Mouse (Mus musculus): ENCODE results near the gene Eva1a.

Gene Eva1a

DNA sequence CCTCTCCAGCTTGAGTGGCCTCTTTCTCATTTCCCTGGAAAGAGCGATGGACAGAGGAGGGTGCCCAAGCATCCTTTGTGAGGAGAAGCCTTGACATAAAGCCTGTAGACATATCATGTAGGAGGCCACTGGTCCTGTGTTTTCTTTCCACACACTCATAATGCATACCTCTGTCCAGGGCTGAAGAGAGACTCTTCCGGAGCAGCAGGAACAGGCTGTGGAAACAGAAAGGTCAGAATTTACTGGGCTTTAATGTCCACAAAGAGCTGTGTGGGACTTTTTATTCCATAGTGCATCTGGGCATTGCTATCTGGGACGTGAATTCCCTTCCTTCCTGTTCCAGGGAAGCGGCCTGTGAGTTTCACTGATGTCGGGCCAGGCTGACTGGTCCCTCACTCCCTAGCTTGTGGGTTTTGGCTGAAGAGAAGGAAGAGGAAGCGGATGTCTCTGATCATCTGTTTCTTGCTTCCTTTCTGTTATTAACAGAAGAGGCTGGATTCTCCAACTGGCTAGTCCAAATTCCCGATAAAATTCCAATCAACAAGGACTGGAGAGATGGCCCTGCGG is 25.8 kb downstream of the Eva1a start:
- no peak for DNase-seq (ENCODE audit: low read depth)

DNA sequence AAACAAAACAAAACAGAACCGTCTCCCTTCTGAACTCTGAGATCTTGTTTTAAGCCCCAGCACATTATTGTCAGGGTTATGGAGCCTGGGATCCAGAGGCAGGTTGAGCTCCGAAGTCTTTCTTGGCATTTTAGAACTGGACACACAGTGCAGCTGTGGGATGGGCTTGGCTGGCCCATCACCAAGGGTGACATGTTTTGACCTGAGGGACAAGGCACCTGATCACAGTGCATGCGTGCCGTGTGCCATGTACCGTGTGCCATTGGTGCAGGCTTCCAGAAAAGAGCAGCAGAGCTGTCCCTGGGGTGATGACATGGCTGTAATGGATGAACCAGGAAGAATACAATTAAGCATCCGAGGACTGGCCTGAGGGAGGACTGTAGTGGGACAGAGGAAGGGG is 29.6 kb downstream of the Eva1a start:
- no peak for DNase-seq (ENCODE audit: low read depth)

GRCm38 (mm10) chr6:82073011-82073410 is 32.2 kb downstream of the Eva1a start:
- no peak for DNase-seq (ENCODE audit: low read depth)

- no peak for DNase-seq (ENCODE audit: low read depth)
These were observed 32.7 kb downstream of the Eva1a start for GRCm38 (mm10) chr6:82073567-82073966.

GRCm38 (mm10) chr6:82076364-82076763 is 35.5 kb downstream of the Eva1a start:
- DNase-seq (ENCODE audit: low read depth), result no peak

- no peak for DNase-seq (ENCODE audit: low read depth)
These were observed 38.0 kb downstream of the Eva1a start for GRCm38 (mm10) chr6:82078875-82079274.

DNA sequence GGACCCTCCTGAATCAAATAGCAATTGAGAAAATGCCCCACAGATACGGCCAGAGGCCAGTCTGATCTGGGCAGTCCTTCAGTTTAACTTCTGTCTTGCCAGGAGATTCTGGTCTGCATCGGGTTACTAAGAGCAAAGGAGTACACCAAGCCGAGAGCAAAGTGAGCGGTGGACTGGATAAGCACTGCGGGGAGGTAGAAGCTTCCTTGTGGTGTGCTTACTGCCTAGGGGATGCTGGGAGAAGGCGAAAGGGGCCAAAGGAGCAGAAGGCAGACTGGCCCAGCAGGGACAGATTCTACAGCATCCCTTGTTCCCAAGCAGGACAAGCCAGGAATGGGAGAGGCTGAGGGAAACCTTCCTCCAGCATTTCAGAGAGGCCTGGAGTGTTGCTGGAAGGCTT is 42.8 kb downstream of the Eva1a start:
- DNase-seq (ENCODE audit: low read depth), result no peak

DNA sequence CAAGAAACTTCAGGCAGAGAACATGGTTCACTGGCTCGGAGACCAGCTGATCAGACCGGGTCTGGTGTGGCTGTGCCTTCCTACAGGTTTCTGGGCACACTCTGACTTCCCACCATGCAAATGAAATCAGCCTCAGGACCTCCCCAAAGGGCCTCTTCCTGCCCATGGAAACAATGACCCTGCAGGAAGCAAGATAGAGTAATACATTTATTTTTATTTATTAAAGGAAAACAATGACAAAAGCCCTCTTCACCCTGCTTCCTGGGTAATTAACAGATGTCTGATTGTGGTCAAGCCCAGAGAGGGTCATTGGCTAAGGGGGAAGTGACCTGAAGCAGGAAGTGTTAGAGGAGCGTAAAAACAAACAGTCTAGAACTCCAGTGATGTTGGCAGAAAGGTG is 43.4 kb downstream of the Eva1a start:
- no peak for DNase-seq (ENCODE audit: low read depth)

DNA sequence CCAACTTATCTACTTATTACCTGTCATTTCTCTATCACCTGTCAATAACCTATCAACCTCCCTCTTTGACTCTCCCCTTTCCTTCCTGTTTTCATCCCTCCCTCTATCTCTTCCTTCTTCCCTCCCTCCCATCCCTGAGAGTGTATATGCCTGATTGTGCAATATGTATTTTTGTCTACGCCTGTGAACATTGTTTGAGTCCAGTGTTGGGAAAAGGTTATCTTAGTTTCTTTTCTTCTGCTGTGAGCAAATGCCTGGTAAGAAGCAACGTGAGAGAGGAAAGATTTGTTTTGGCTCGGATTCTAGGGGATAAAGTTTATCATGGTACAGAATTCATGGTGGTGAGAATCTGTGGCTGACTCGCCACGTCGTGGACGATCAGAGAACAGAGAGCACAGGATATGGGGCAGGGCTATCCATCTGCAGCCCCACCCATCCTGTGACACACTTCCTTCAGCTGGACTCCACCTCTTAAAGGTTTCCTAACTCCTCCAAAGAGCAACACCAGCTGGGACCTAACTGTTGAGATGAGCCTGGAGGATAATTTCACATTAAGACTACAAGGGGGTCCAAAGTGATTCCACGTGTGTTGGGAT is 44.6 kb downstream of the Eva1a start:
- DNase-seq (ENCODE audit: low read depth), result no peak

GRCm38 (mm10) chr6:82088133-82088532 is 47.3 kb downstream of the Eva1a start:
- no peak for DNase-seq (ENCODE audit: low read depth)

GRCm38 (mm10) chr6:82091773-82092172 is 50.9 kb downstream of the Eva1a start:
- no peak for DNase-seq (ENCODE audit: low read depth)

DNA sequence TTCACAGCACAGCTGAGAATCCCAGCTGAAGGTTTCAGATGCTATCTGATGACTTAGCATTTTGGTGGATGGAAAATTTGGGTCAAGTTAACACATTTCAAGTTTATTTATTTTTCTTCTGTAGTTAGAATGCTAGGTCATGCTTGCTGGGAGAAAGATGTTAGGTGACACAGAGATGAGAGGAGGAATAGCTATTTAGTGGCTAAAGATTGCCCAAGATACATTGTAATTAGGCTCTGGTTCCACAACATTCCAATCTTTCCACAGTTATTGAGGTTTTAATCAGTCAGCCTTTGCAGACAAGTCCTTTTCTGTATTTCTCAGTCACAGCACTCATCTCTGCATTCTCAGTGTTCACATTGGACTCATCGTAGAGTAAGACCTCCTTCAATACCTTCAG is 56.9 kb downstream of the Eva1a start:
- DNase-seq (ENCODE audit: low read depth), result no peak

- no peak for DNase-seq (ENCODE audit: low read depth)
These were observed 57.6 kb downstream of the Eva1a start for GRCm38 (mm10) chr6:82098456-82098855.

GRCm38 (mm10) chr6:82110473-82110872 is 69.6 kb downstream of the Eva1a start:
- no peak for DNase-seq (ENCODE audit: low read depth)

DNA sequence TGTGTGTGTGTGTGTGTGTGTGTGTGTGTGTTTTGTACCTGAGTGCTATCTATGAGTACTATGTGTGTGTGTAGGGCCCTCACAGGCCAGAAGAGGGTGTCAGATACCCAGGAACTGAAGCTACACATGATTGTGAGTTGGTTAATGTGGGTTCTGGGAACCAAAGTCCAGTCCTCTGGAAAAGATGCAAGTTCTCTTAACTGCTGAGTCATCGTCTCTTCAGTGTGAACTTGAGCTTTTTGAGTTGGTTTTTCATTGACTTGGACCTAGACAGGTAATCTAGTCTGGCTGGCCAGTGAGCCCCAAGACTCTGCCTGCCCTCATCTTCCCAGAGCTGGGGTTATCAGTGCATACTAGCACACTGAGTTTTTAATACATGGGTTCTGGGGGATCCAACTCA is 70.3 kb downstream of the Eva1a start:
- no peak for DNase-seq (ENCODE audit: low read depth)

DNA sequence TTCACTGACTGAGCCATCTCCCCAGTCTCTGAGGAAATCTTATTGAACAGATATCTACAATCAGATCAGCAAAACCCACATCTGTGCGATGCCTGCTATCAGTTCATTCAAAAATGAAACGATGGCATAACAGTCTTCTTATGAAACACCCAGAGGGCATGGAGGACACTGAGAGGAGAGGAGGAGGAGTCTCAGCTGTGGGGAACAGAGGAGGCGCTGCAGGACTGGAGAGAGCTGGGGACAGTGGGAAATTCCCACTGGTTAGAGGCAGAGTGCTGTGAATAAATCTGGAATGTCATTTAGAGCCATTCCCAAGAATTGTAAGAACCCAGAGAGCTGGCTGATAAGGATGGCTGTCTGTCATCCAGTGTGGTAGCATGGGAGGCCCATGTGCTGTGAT is 70.7 kb downstream of the Eva1a start:
- DNase-seq (ENCODE audit: low read depth), result no peak

GRCm38 (mm10) chr6:82112127-82113090 is 71.6 kb downstream of the Eva1a start:
- no peak for DNase-seq (ENCODE audit: low read depth)

DNA sequence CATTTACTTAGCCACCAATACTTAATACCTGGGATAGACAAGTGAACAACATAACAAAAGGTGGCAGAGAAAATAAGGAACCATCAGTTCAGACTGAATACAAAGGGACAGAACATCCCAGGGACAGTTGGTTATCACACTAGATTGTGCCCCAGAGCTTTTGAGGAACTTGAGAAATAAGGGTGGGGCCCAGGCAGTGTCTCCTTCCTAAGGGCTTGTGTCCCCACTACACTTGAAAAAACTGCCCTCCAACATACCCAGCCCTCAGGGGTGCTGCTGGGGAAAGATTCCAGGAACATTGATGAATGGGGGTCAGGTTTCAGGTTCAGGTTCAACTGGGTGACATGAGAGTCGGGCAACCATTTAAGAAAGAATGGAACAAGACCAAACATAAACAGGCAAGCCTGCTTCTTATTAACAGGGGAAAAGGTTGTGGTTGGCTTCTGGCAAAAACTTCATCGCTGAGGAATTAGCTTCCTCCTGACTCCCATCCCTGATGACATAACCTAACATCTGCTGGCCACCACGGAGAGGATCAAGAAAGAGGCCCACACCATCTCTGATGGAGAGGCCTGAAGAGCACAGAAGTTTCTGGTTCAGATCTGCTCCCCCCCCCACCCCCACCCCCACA is 74.6 kb downstream of the Eva1a start:
- DNase-seq (ENCODE audit: low read depth), result no peak

DNA sequence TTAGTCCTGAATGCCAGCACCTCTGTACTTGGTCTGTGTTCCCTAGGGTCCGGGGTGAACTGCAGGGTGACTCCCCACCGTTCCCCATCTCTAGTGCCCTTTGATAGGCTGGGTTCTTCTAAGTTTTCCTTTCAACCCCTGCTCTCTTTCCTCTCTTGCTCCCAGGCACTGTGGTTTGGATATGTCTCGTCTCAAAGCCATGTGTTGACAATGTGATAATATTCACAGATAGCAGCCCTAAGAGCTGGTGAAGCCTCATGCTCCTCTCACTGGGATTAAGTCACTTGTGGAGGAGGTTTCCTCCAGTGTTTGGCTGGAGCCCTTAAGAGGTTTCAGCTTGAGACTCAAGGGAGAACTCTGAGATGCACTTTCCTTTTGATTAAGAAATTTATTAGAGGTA is 75.3 kb downstream of the Eva1a start:
- DNase-seq (ENCODE audit: low read depth), result no peak

DNA sequence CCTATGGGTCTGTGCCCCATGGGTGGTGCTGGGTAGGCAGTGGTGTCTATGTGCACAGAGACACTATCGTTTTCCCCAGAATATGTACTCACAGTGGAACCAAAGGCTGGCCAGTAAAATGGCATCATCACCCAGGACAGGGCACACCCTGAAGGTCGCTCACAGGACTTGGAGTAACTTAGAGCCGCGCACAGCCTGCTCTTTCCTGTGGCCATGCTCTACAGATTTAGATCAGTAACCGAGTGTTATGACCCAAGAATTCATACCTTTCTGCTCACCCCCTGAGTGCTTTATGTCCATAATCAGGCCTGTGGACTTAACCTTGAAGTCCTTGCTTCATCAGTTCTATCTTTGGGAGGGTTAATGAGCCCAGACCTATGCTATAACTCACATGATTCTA is 77.0 kb downstream of the Eva1a start:
- DNase-seq (ENCODE audit: low read depth), result no peak

DNA sequence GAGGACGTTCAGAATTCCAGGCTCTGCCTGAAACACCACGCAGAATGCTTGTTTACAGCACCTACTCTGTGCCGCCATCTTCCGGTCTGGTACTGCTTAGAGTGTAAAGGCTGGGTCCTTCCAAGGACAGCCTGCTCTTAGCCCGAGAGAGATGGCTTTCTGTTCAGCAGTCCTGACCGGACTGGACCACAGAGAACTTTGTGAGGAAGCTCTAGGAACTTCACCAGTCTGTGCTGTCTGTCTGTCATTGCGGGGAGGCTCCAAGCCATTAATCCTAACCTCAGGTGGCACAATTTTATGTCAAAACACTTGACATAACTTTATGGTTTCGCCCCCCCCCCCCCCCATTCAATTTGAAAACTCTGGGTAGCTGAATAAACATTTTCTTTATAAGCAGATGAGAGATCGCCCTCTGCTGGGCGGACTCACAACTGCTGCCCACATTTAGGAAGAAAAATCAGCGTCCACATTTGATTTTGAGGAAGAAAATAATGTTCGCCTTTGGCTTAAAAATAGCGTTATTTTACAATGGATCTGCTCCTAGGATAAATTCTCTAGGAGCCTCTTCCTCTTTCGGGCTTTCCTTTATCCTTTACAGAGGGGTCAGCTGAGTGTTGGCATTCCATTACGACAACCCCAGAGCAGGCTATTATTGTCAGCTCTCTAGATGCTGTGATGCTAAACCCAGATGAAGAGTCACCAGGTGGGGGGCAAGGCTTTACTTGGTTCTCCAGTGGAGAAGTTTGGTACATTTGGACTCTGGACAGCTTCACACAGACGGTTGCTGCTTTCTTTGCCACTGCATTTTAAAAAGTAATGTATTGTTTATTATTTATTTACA is 78.7 kb downstream of the Eva1a start:
- DNase-seq (ENCODE audit: low read depth), result peak; percentile 38

GRCm38 (mm10) chr6:82125134-82125533 is 84.3 kb downstream of the Eva1a start:
- DNase-seq (ENCODE audit: low read depth), result peak; percentile 8
